Mouse (Mus musculus) megakaryocyte progenitor cell, adult 5-6 weeks (primary cell): ENCODE results near the gene Tspan5. TPM values are rescaled to one million over a fixed set of nuclear protein-coding genes. Genes with fewer than 3 reads are reported as not detected.

Experiments used
- ATAC-seq: replicated peaks from 2 replicates; pipeline ENCODE4 v1.8.0; 2016; ENCODE audit warnings: mild to moderate bottlenecking, moderate TSS enrichment, inconsistent platforms; ENCODE audit not compliant: poor library complexity
- total RNA-seq, 2 experiments: library from RNA; stranded (forward) in 1 of 2; stranded (reverse) in 1 of 2; fragments of 157-497, 149-512 nt in 1 of 2; fragments of 200-1000 nt in 1 of 2; gene quantifications; 2 replicates each; pipeline versions ENCODE4 v1.2.3 to v1.2.4; 2015 to 2017

Tspan5 gene
- total RNA-seq, 2 experiments from 2014 or later, result 26.5 to 40.5 TPM

DNA sequence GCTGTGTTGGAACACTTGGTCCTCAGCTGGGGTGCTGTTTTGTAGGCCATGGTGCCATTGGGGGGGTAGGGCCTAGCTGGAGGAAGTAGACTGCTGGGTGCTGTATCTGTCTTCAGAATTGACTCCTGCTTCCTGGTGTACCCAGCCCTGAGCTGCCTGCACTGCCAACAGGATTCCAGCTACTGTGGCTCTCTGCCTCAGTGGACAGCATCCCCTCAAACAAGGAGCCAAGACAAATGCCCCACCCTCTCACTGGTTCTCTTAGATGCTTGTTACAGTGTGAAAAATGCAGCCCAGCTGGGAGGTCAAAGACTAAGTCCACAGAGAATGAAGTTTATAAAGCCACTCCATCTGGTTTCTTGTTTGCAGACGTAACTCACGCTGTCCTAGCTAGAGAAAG is 101.2 kb downstream of the Tspan5 start:
- ATAC-seq, result no peak

GRCm38 (mm10) chr3:138843641-138844040 is 101.6 kb downstream of the Tspan5 start:
- no peak for ATAC-seq

DNA sequence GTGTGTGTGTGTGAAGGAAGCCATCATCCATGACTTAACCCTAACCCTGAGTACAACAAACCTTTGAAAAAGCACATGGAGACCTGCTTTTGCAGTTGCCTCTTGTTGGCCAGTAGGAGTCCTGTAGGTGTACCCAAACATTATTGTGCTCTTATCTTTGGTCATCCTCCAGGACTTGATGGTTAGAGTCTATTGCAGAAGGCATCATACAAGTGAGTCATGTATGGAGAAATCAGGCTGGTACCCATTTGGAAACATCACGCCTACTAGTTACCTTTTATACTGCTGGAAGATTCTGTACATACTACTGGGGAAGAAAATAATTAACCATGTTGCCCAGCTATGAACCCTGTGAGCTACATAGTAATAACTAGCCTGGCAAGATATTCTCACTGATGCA is 103.8 kb downstream of the Tspan5 start:
- no peak for ATAC-seq

GRCm38 (mm10) chr3:138847809-138848208 is 105.8 kb downstream of the Tspan5 start:
- no peak for ATAC-seq

GRCm38 (mm10) chr3:138849755-138850301 is 107.8 kb downstream of the Tspan5 start:
- ATAC-seq, result no peak

DNA sequence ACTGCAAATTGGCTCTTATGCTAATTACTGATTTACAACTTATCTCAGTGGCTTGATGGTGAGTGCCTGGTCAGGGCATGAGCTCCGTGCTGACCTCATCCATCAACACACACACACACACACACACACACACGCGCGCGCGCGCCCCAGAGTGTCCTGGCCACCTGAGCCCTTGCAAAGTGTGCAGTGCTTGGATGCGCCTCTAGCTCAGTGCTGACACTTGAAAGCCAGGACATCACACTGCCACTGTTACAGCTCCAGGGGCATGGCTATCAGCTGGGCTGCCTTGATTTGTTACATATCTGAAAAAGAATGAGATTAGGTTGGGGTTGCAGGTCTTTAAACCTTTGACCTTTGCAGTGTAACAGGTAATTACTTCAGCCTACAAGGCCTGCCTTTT is 109.9 kb downstream of the Tspan5 start:
- ATAC-seq, result no peak

DNA sequence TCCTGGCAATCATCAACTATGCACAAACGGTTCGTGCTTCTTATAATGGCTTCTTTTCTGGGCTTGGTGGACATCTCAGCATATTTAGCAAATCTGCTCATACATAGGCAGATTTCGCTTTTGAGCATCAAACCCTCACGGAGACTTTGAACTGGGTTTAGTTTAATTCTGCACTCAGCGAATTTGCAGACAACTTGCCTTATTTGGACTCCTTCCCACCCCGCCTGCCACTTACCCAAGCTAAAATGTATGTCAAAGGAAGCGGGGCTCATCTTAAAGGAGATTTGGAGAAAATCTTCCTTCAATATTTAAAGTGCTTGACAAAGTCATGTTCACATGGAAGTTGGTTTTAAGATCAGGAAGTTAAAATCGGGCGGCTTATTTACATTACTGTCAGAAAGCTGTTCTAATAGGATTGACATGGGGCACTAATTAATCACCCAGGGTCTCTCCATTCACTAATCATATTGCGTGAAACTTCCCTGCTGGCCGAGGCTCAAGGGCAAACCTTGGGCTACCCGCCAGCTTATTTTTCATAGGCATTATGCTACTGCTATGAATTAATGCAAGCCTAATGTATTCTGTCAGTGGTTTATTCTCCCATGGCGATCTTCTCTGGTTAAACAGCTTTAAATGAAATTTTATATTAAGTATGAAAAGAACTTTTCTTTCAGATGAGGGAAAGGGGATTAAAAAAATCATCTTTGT is 111.1 kb downstream of the Tspan5 start:
- ATAC-seq, result no peak

GRCm38 (mm10) chr3:138853996-138854836 is 112.2 kb downstream of the Tspan5 start:
- ATAC-seq, result no peak

DNA sequence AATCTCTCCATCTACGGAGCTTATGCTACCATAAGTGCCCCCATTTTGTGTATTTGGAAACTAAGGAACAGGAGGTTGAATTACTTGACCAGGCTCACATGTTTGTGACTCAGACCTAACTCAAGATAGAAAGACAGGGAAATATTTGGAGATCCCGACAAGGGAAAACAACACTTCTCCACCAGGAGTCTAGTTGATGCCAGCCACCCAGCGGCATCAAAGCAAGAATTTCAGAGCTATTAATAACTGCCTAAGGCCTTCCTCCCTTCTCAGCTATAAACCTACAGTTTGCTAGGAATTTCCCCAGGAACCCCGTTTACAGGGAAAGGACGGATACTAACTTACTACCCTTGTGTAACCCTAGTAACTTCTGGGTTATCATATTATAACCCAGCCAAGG is 113.4 kb downstream of the Tspan5 start:
- ATAC-seq, result no peak

- ATAC-seq, result no peak
Observed at GRCm38 (mm10) chr3:138856946-138857345, 115.0 kb downstream of the Tspan5 start.

DNA sequence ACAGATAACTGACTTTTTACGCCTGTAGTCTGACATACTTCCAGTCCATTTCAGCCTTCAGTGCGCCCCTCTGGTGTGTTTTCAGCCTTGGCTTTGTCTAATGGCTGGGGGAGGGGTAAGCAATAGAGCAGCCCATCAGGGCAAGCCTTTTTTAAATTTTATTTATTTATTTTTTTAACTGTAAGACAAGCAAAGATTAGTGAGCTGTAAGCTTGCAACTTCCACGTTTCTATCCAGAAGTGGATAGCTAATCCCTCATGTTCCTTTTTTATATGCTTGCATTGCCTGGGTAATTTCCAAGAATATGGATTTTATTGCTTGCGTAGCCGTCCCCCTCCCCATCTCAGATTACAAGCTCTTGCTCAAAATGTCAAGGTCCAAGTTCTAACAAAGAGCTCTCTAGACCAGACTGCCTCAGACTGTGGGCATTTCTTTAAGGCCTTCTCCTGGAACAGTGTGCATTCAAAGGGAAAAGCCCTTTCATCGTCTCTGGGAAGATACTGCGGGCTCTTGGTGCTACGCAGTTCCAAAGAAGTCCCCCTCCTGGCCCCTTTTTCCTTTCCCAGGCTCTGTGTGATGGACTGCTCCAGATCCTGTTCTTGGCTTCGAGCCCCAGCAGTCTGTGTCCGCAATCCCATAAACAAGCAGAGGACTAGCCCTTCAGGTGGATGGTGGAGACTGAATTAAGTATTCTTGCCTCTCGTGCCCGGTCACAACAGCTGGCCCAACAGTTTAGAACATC is 116.0 kb downstream of the Tspan5 start:
- no peak for ATAC-seq

GRCm38 (mm10) chr3:138858649-138859048 is 116.7 kb downstream of the Tspan5 start:
- ATAC-seq, result no peak

- ATAC-seq, result no peak
Observed at GRCm38 (mm10) chr3:138859166-138859565, 117.2 kb downstream of the Tspan5 start.

DNA sequence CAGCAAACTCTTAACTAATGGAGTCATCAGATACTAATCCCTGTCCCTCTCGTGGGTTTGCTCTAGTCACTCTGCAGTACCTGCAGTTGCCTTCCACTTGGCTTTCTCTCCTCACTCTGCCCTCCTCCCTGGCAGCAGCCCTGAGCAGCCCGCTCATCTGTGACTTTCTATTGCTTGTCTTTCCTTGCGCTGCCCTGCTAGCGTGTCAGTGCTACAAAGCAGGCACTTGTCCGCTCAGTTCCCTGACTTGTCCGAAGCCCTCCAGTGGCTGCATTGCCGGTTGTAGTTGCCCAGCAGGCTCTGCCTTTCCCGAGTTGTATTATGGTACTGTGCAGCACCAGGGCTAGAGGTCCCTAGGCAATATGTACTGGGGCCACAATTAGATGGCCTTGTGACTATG is 117.7 kb downstream of the Tspan5 start:
- no peak for ATAC-seq

DNA sequence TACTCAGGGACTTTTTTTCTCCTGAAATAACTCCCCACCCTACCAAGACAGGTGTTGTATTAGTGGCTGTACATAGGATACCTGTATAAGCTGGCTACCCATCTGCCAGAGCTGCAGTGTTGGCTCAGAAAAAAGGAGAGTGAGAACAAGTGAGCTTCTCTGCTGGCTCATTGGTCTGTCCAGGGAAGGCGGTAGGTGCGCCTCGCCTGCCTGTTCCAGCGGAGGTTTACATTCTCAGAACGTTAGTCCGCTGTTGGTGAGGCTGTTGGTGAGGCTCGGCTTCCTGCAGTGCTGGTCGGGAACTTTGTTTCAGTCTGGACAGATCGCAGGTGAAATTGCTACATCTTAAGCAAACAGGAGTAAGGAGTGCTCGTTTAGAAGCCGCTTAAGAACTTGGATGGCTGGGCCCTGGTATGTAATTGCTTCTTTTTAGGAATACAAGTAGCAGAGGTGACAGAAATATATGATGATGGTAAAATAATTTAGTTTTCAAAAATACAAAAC is 118.3 kb downstream of the Tspan5 start:
- ATAC-seq, result no peak

DNA sequence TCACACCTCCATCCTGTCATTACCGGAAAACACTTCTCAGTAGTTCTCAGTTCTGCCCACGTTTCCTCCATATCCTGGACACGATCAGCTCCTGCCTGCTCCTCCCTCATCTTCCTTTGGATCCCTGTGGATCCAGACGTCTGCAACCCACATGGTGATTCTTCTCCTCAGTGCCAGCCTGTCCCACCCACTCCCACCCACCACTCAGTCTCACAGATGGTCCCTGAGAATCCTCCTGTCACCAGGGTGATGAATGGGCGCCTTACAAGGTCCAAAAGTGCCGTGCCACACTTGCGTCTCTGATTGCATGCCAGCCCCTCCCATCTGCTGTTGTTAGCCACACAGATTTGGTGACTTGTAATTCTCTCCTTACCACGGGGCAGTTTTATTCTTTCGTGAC is 119.0 kb downstream of the Tspan5 start:
- ATAC-seq, result no peak

GRCm38 (mm10) chr3:138861589-138861988 is 119.6 kb downstream of the Tspan5 start:
- ATAC-seq, result no peak

DNA sequence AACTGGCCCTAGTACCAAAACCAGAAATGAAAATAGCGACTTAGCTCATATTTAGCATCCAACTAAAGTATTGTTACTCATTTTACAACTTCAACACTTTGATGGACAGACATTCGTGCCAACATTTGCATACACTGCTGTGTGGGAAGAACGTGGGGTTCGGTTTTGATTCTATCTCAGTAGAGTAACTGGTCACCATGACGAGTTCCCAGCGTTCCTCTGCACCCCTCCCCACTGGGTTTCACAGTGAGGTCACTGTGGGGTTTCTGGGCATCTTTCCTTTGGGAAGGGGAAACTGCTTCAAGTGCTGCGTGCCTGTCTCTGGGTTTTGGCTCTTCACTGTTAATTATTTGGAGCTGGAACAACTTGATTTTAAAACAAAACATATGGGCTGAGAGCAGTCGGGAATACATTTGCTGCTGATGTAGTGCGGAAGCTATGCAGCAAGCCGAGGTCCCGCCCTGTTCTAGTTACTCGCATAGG is 122.2 kb downstream of the Tspan5 start:
- ATAC-seq, result no peak

- no peak for ATAC-seq
Observed at GRCm38 (mm10) chr3:138865271-138865670, 123.3 kb downstream of the Tspan5 start.

- no peak for ATAC-seq
Observed at GRCm38 (mm10) chr3:138867149-138867848, 125.3 kb downstream of the Tspan5 start.
